Mouse (Mus musculus) thymus, adult 2 months (tissue): ENCODE measurements around the gene Zglp1. TPM values are rescaled to one million over a fixed set of nuclear protein-coding genes. Genes with fewer than 3 reads are reported as not detected.
A peak's percentile ranks its signal among the peaks of the same experiment; 100 is the strongest.

Experiments used
- DNase-seq: peaks from one replicate; pipeline ENCODE4 v3.0.0; 2021
- H3K27ac ChIP-seq: fragments of 200-500 bp; 2 replicates; pipeline ENCODE4 v1.5.1; 2012; ENCODE audit warnings: low read length, control low read depth; ENCODE audit not compliant: control insufficient read depth, insufficient read depth
- H3K27me3 ChIP-seq: fragments of 200-500 bp; 2 replicates; pipeline ENCODE4 v1.6.1; 2012; ENCODE audit warnings: mild to moderate bottlenecking, low read length, moderate library complexity, mixed read lengths; ENCODE audit not compliant: control insufficient read depth, insufficient read depth
- H3K36me3 ChIP-seq: fragments of 200-500 bp; 2 replicates; pipeline ENCODE4 v1.6.1; 2012; ENCODE audit warnings: mild to moderate bottlenecking, low read length, moderate library complexity; ENCODE audit not compliant: control insufficient read depth, insufficient read depth
- H3K4me1 ChIP-seq: fragments of 200-500 bp; replicated peaks from 2 replicates; pipeline ENCODE4 v1.6.1; 2012; ENCODE audit warnings: low read length; ENCODE audit not compliant: control insufficient read depth, insufficient read depth
- H3K4me3 ChIP-seq: fragments of 200-500 bp; 2 replicates; pipeline ENCODE4 v1.5.1; 2012; ENCODE audit warnings: mild to moderate bottlenecking, low read length, control low read depth, moderate library complexity; ENCODE audit not compliant: control insufficient read depth, insufficient read depth
- CTCF ChIP-seq: fragments of 200-500 bp; IDR thresholded peaks from 2 replicates; pipeline ENCODE4 v1.5.1; 2012; ENCODE audit warnings: mild to moderate bottlenecking, control low read depth, low read length, moderate library complexity, borderline replicate concordance; ENCODE audit not compliant: control insufficient read depth, poor library complexity, insufficient read depth; ENCODE audit errors: extremely low read depth
- POLR2A ChIP-seq: fragments of 200-500 bp; IDR thresholded peaks from 2 replicates; pipeline ENCODE4 v1.6.1; 2012; ENCODE audit warnings: mild to moderate bottlenecking, low read length, control low read depth, moderate library complexity; ENCODE audit not compliant: control insufficient read depth, poor library complexity, insufficient read depth; ENCODE audit errors: extremely low read depth
- WGBS: fragments of 180-500 bp; shearing (Covaris S2); methylation state at CpG from one replicate; pipeline ENCODE4 v1.1.7; 2018; 5-methylcytosine and 5-hydroxymethylcytosine counted together
- polyA plus RNA-seq: library from polyadenylated mRNA; depleted of rRNA; stranded (reverse); fragments of >200 nt; gene quantifications from 2 replicates; pipeline ENCODE4 v1.2.3, GENCODE M21; 2012

The Zglp1 gene
- polyA plus RNA-seq, 1 experiment, result 1.1 TPM

GRCm38 (mm10) chr9:21034481-21035085, 32.3 kb downstream of the Zglp1 start:
- Histone ChIP-seq H3K27me3 (peaks cover 43% of the 10 kb centered on the region), H3K27ac (no peak overlapping the region), H3K4me1 (peaks cover 34% of the 10 kb centered on the region), H3K36me3 (no peaks in the 10 kb centered on the region), H3K4me3 (no peak overlapping the region)
- whole genome bisulfite sequencing, result 13% methylated on average over 17 of the region's 17 CpGs
- TF ChIP-seq POLR2A, result no peak
- no peak for TF ChIP-seq CTCF
- no peak for DNase-seq

- peak; percentile 63 for DNase-seq
- WGBS, result under 1% methylated on average over 34 of the region's 34 CpGs
- no peaks in the 10 kb centered on the region for H3K36me3 ChIP-seq
- TF ChIP-seq CTCF, result no peak
- no peak for TF ChIP-seq POLR2A
- no peak overlapping the region for H3K27ac ChIP-seq
- peaks cover 39% of the 10 kb centered on the region for H3K4me1 ChIP-seq
- H3K4me3 ChIP-seq, result peak overlapping the region; percentile 39
- H3K27me3 ChIP-seq, result peaks cover 39% of the 10 kb centered on the region
These were observed 33.8 kb downstream of the Zglp1 start for GRCm38 (mm10) chr9:21033136-21033535.

GRCm38 (mm10) chr9:21032491-21032890, 34.4 kb downstream of the Zglp1 start:
- 3% methylated on average over 7 of the region's 7 CpGs for WGBS
- H3K27ac ChIP-seq, result no peak overlapping the region
- peaks cover 39% of the 10 kb centered on the region for H3K4me1 ChIP-seq
- DNase-seq, result no peak
- H3K36me3 ChIP-seq, result no peaks in the 10 kb centered on the region
- H3K27me3 ChIP-seq, result peaks cover 38% of the 10 kb centered on the region
- no peak overlapping the region for H3K4me3 ChIP-seq
- TF ChIP-seq POLR2A (no peak), CTCF (no peak)

GRCm38 (mm10) chr9:21031896-21032351, 35.0 kb downstream of the Zglp1 start, which contains the start of gene Icam5:
Gene Icam5 (plus strand): TSS chr9:21032073.
- H3K27ac ChIP-seq, result peak within 1 kb of the TSS; percentile 10; the same call in 1 of the 2 replicates
- WGBS, result 1% methylated on average over 35 of the region's 35 CpGs
- DNase-seq, result peak; percentile 28
- H3K4me1 ChIP-seq, result peaks cover 39% of the 10 kb centered on the region
- H3K27me3 ChIP-seq, result peaks cover 34% of the 10 kb centered on the region
- H3K36me3 ChIP-seq, result no peaks in the 10 kb centered on the region
- H3K4me3 ChIP-seq, result peak within 1 kb of the TSS; percentile 55
- no peak for TF ChIP-seq CTCF
- TF ChIP-seq POLR2A, result no peak

GRCm38 (mm10) chr9:21031251-21031895, 35.5 kb downstream of the Zglp1 start:
- H3K4me3 ChIP-seq, result peak overlapping the region; percentile 55
- peak; percentile 65 for DNase-seq
- no peaks in the 10 kb centered on the region for H3K36me3 ChIP-seq
- peaks cover 31% of the 10 kb centered on the region for H3K27me3 ChIP-seq
- H3K27ac ChIP-seq, result peak overlapping the region; percentile 10; the same call in 1 of the 2 replicates
- TF ChIP-seq CTCF (no peak), POLR2A (no peak)
- peaks cover 39% of the 10 kb centered on the region for H3K4me1 ChIP-seq
- under 1% methylated on average over 36 of the region's 36 CpGs for WGBS

GRCm38 (mm10) chr9:21030781-21031250, 36.1 kb downstream of the Zglp1 start:
- no peak for TF ChIP-seq CTCF
- TF ChIP-seq POLR2A, result no peak
- peak; percentile 87 for DNase-seq
- peak overlapping the region; percentile 10; the same call in 1 of the 2 replicates for H3K27ac ChIP-seq
- WGBS, result under 1% methylated on average over 13 of the region's 13 CpGs
- H3K27me3 ChIP-seq, result peaks cover 26% of the 10 kb centered on the region
- H3K4me3 ChIP-seq, result peak overlapping the region; percentile 55
- H3K4me1 ChIP-seq, result peaks cover 39% of the 10 kb centered on the region
- H3K36me3 ChIP-seq, result no peaks in the 10 kb centered on the region
